Mouse (Mus musculus): ENCODE measurements around the gene Zfp105. TPM values are rescaled to one million over a fixed set of nuclear protein-coding genes. Genes with fewer than 3 reads are reported as not detected.

Gene Zfp105
- polyA plus RNA-seq (2015; fragmentation: Nextera tagmentation; extraction: Ambion mirVana): 29.6 and 32.2 TPM in 2 replicates

- peak within 1 kb of the TSS; percentile 81 for H3K4me3 ChIP-seq
- 0 out of 2 replicates have a peak, but pooled peaks cover 8% of the 10 kb centered on the region for H3K27me3 ChIP-seq
- H3K36me3 ChIP-seq: peaks cover 34% of the 10 kb centered on the region
- H3K9ac ChIP-seq: peak within 1 kb of the TSS; percentile 95
- H3K27ac ChIP-seq: peak within 1 kb of the TSS; percentile 88
- peaks cover 5% of the 10 kb centered on the region for H3K4me1 ChIP-seq
- peak; percentile 97 for ATAC-seq (ENCODE audit: low FRiP score, low read depth)
- WGBS: under 1% methylated on average over 43 of the region's 43 CpGs
- H3K4me2 ChIP-seq (replicated peaks): peak within 1 kb of the TSS; percentile 67
- no peaks in the 10 kb centered on the region for H3K9me3 ChIP-seq
Observed at GRCm38 (mm10) chr9:122922936-122923381, at the start of gene Zfp105. TSS of gene Zfp105 (plus strand) at chr9:122923072.

GRCm38 (mm10) chr9:122874653-122875052 lies 48.2 kb upstream of the Zfp105 start:
- no peak for ATAC-seq (ENCODE audit: low FRiP score, low read depth)
- no peak overlapping the region for H3K4me3 ChIP-seq
- WGBS: 75% methylated on average over 1 of the region's 1 CpGs

GRCm38 (mm10) chr9:122875145-122875544 lies 47.7 kb upstream of the Zfp105 start:
- Histone ChIP-seq H3K27me3 (no peaks in the 10 kb centered on the region), H3K9ac (no peak overlapping the region), H3K36me3 (no peaks in the 10 kb centered on the region), H3K27ac (no peak overlapping the region), H3K4me2 (replicated peaks) (no peak overlapping the region), H3K9me3 (0 out of 2 replicates have a peak, but pooled peaks cover 7% of the 10 kb centered on the region), H3K4me3 (no peak overlapping the region), H3K4me1 (no peaks in the 10 kb centered on the region)
- no peak for ATAC-seq (ENCODE audit: low FRiP score, low read depth)
- WGBS: 97% methylated on average over 2 of the region's 2 CpGs

More at GRCm38 (mm10) chr9:122874653-122875052, 48.2 kb upstream of the Zfp105 start:
- no peak overlapping the region for H3K27ac ChIP-seq
- H3K9ac ChIP-seq: no peak overlapping the region
- H3K9me3 ChIP-seq: 0 out of 2 replicates have a peak, but pooled peaks cover 7% of the 10 kb centered on the region
- no peaks in the 10 kb centered on the region for H3K27me3 ChIP-seq
- no peak overlapping the region for H3K4me2 ChIP-seq (replicated peaks)
- H3K4me1 ChIP-seq: no peaks in the 10 kb centered on the region
- no peaks in the 10 kb centered on the region for H3K36me3 ChIP-seq

- Histone ChIP-seq H3K9ac (no peak within 1 kb of the TSS), H3K27me3 (no peaks in the 10 kb centered on the region)
- WGBS: 85% methylated on average over 3 of the region's 3 CpGs
Observed at GRCm38 (mm10) chr9:122885385-122885784, 37.5 kb upstream of the Zfp105 start, which contains the start of gene Zkscan7. TSS of gene Zkscan7 (plus strand) at chr9:122885685.

GRCm38 (mm10) chr9:122886372-122887179 lies 36.3 kb upstream of the Zfp105 start:
- Histone ChIP-seq H3K4me1 (peaks cover 4% of the 10 kb centered on the region; the same call in 1 of the 2 replicates), H3K27ac (peak overlapping the region; percentile 48; the same call in 1 of the 2 replicates), H3K27me3 (no peaks in the 10 kb centered on the region), H3K4me2 (replicated peaks) (peak overlapping the region; percentile 76), H3K9ac (peak overlapping the region; percentile 90), H3K4me3 (peak overlapping the region; percentile 76), H3K36me3 (peaks cover 25% of the 10 kb centered on the region), H3K9me3 (no peaks in the 10 kb centered on the region)
- ATAC-seq (ENCODE audit: low FRiP score, low read depth): peak; percentile 90
- 6% methylated on average over 54 of the region's 54 CpGs for WGBS

More at GRCm38 (mm10) chr9:122885385-122885784, 37.5 kb upstream of the Zfp105 start, which contains the start of gene Zkscan7:
- H3K27ac ChIP-seq: no peak within 1 kb of the TSS; the same call in 1 of the 2 replicates
- H3K36me3 ChIP-seq: peaks cover 15% of the 10 kb centered on the region; the same call in 1 of the 2 replicates
- ATAC-seq (ENCODE audit: low FRiP score, low read depth): no peak
- peak within 1 kb of the TSS; percentile 76 for H3K4me3 ChIP-seq
- H3K4me2 ChIP-seq (replicated peaks): peak within 1 kb of the TSS; percentile 76
- no peaks in the 10 kb centered on the region for H3K9me3 ChIP-seq
- peaks cover 4% of the 10 kb centered on the region; the same call in 1 of the 2 replicates for H3K4me1 ChIP-seq

GRCm38 (mm10) chr9:122901047-122901446 lies 21.8 kb upstream of the Zfp105 start:
- Histone ChIP-seq H3K4me1 (peaks cover 8% of the 10 kb centered on the region; the same call in 1 of the 2 replicates), H3K9ac (no peak overlapping the region), H3K4me3 (no peak overlapping the region), H3K4me2 (replicated peaks) (no peak overlapping the region), H3K9me3 (peaks cover 1% of the 10 kb centered on the region), H3K27me3 (no peaks in the 10 kb centered on the region), H3K36me3 (peaks cover 5% of the 10 kb centered on the region; the same call in 1 of the 2 replicates), H3K27ac (no peak overlapping the region)
- 91% methylated on average over 2 of the region's 2 CpGs for WGBS
- no peak for ATAC-seq (ENCODE audit: low FRiP score, low read depth)

GRCm38 (mm10) chr9:122902717-122903535 lies 19.9 kb upstream of the Zfp105 start:
- Histone ChIP-seq H3K36me3 (peaks cover 15% of the 10 kb centered on the region), H3K9ac (peak overlapping the region; percentile 77), H3K27ac (no peak overlapping the region), H3K4me2 (replicated peaks) (peak overlapping the region; percentile 75), H3K27me3 (no peaks in the 10 kb centered on the region), H3K4me3 (peak overlapping the region; percentile 59), H3K9me3 (peaks cover 3% of the 10 kb centered on the region; the same call in 1 of the 2 replicates), H3K4me1 (peaks cover 8% of the 10 kb centered on the region; the same call in 1 of the 2 replicates)
- 15% methylated on average over 32 of the region's 32 CpGs for WGBS
- ATAC-seq (ENCODE audit: low FRiP score, low read depth): peak; percentile 96

- peak overlapping the region; percentile 95; the same call in 1 of the 2 replicates for H3K9ac ChIP-seq
- no peak overlapping the region for H3K27ac ChIP-seq
- no peak for ATAC-seq (ENCODE audit: low FRiP score, low read depth)
Observed at GRCm38 (mm10) chr9:122922436-122922835, 436 bp upstream of the Zfp105 start.

GRCm38 (mm10) chr9:122928915-122929314 lies 6.0 kb downstream of the Zfp105 start:
- H3K27ac ChIP-seq: no peak overlapping the region
- no peak overlapping the region for H3K4me2 ChIP-seq (replicated peaks)
- H3K27me3 ChIP-seq: no peaks in the 10 kb centered on the region
- H3K4me1 ChIP-seq: peaks cover under 1% of the 10 kb centered on the region
- H3K9ac ChIP-seq: no peak overlapping the region
- 96% methylated on average over 3 of the region's 3 CpGs for WGBS
- H3K4me3 ChIP-seq: no peak overlapping the region
- peaks cover 79% of the 10 kb centered on the region for H3K36me3 ChIP-seq
- ATAC-seq (ENCODE audit: low FRiP score, low read depth): no peak
- H3K9me3 ChIP-seq: peaks cover 10% of the 10 kb centered on the region

More at GRCm38 (mm10) chr9:122922436-122922835, 436 bp upstream of the Zfp105 start:
- 0 out of 2 replicates have a peak, but pooled peaks cover 8% of the 10 kb centered on the region for H3K27me3 ChIP-seq
- no peaks in the 10 kb centered on the region for H3K9me3 ChIP-seq
- H3K4me2 ChIP-seq (replicated peaks): peak overlapping the region; percentile 67
- H3K36me3 ChIP-seq: peaks cover 29% of the 10 kb centered on the region
- H3K4me1 ChIP-seq: peaks cover 5% of the 10 kb centered on the region
- WGBS: 18% methylated on average over 3 of the region's 3 CpGs
- H3K4me3 ChIP-seq: peak overlapping the region; percentile 81

- H3K27me3 ChIP-seq: no peaks in the 10 kb centered on the region
- H3K4me3 ChIP-seq: peak within 1 kb of the TSS; percentile 84
- under 1% methylated on average over 63 of the region's 64 CpGs for WGBS
- no peaks in the 10 kb centered on the region for H3K9me3 ChIP-seq
- peaks cover 21% of the 10 kb centered on the region for H3K4me1 ChIP-seq
- H3K9ac ChIP-seq: peak within 1 kb of the TSS; percentile 77
- peak; percentile 97 for ATAC-seq (ENCODE audit: low FRiP score, low read depth)
- H3K4me2 ChIP-seq (replicated peaks): peak within 1 kb of the TSS; percentile 89
- H3K36me3 ChIP-seq: peaks cover 11% of the 10 kb centered on the region
- H3K27ac ChIP-seq: peak within 1 kb of the TSS; percentile 67; the same call in 1 of the 2 replicates
Observed at GRCm38 (mm10) chr9:122950643-122951475, 28.0 kb downstream of the Zfp105 start, which contains the start of the genes 1110059G10Rik and Kif15. TSS of gene 1110059G10Rik (minus strand) at chr9:122951000. TSS of gene Kif15 (plus strand) at chr9:122951046.
